Mouse (Mus musculus): ENCODE results near the gene Ddx39b. TPM values are rescaled to one million over a fixed set of nuclear protein-coding genes. Genes with fewer than 3 reads are reported as not detected.

The Ddx39b gene
- total and polyA plus RNA-seq, 2 experiments from 2014 or later: 336 to 382 TPM

- DNase-seq (no peak), ATAC-seq (no peak)
- Histone ChIP-seq H3K27me3 (ENCODE audit: insufficient read depth, low read length) (peaks cover 5% of the 10 kb centered on the region), H3K4me3 (ENCODE audit: low read depth, low read length) (no peak overlapping the region), H3K27ac (ENCODE audit: low read depth, low read length) (no peak overlapping the region), H3K36me3 (ENCODE audit: insufficient read depth) (no peaks in the 10 kb centered on the region), H3K4me2 (ENCODE audit: low read depth) (no peak overlapping the region), H3K9me3 (ENCODE audit: low read length) (no peaks in the 10 kb centered on the region), H3K9ac (no peak overlapping the region), H3K4me1 (ENCODE audit: insufficient read depth) (no peaks in the 10 kb centered on the region)
- no peak for TF ChIP-seq CTCF (IDR thresholded peaks at IDR 0.05; ENCODE audit: low read depth)
- 73% methylated on average over 4 of the region's 4 CpGs for WGBS
Observed at GRCm38 (mm10) chr17:35202442-35202841, 39.1 kb upstream of the Ddx39b start.

GRCm38 (mm10) chr17:35204494-35205379 is 36.8 kb upstream of the Ddx39b start, which contains the start of gene Lta:
Gene Lta, minus strand, starts transcription at chr17:35205351.
- DNase-seq (no peak), ATAC-seq (no peak)
- TF ChIP-seq CTCF (IDR thresholded peaks at IDR 0.05; ENCODE audit: low read depth): no peak
- Histone ChIP-seq H3K27me3 (ENCODE audit: insufficient read depth, low read length) (no peaks in the 10 kb centered on the region), H3K9me3 (ENCODE audit: low read length) (no peaks in the 10 kb centered on the region), H3K4me1 (ENCODE audit: insufficient read depth) (no peaks in the 10 kb centered on the region), H3K4me3 (ENCODE audit: low read depth, low read length) (no peak within 1 kb of the TSS), H3K9ac (no peak within 1 kb of the TSS), H3K36me3 (ENCODE audit: insufficient read depth) (no peaks in the 10 kb centered on the region), H3K27ac (ENCODE audit: low read depth, low read length) (no peak within 1 kb of the TSS), H3K4me2 (ENCODE audit: low read depth) (no peak within 1 kb of the TSS)
- 33% methylated on average over 20 of the region's 20 CpGs for WGBS

GRCm38 (mm10) chr17:35205380-35205769 is 36.2 kb upstream of the Ddx39b start:
- Histone ChIP-seq H3K9me3 (ENCODE audit: low read length) (no peaks in the 10 kb centered on the region), H3K36me3 (ENCODE audit: insufficient read depth) (no peaks in the 10 kb centered on the region), H3K27me3 (ENCODE audit: insufficient read depth, low read length) (no peaks in the 10 kb centered on the region), H3K9ac (no peak overlapping the region), H3K4me2 (ENCODE audit: low read depth) (no peak overlapping the region), H3K4me3 (ENCODE audit: low read depth, low read length) (no peak overlapping the region), H3K4me1 (ENCODE audit: insufficient read depth) (no peaks in the 10 kb centered on the region), H3K27ac (ENCODE audit: low read depth, low read length) (no peak overlapping the region)
- 61% methylated on average over 10 of the region's 10 CpGs for WGBS
- ATAC-seq (no peak), DNase-seq (no peak)
- no peak for TF ChIP-seq CTCF (IDR thresholded peaks at IDR 0.05; ENCODE audit: low read depth)

- TF ChIP-seq CTCF (IDR thresholded peaks at IDR 0.05; ENCODE audit: low read depth): no peak
- no peak for DNase-seq
- H3K36me3 ChIP-seq (ENCODE audit: insufficient read depth): no peaks in the 10 kb centered on the region
- WGBS: 65% methylated on average over 12 of the region's 12 CpGs
- no peak overlapping the region for H3K27ac ChIP-seq (ENCODE audit: low read depth, low read length)
- ATAC-seq: no peak
- H3K4me2 ChIP-seq (ENCODE audit: low read depth): no peak overlapping the region
- no peaks in the 10 kb centered on the region for H3K9me3 ChIP-seq (ENCODE audit: low read length)
- no peak overlapping the region for H3K9ac ChIP-seq
- no peaks in the 10 kb centered on the region for H3K4me1 ChIP-seq (ENCODE audit: insufficient read depth)
- no peaks in the 10 kb centered on the region for H3K27me3 ChIP-seq (ENCODE audit: insufficient read depth, low read length)
- no peak overlapping the region for H3K4me3 ChIP-seq (ENCODE audit: low read depth, low read length)
Observed at GRCm38 (mm10) chr17:35209785-35210535, 31.6 kb upstream of the Ddx39b start.

GRCm38 (mm10) chr17:35210593-35210992 is 31.0 kb upstream of the Ddx39b start:
- H3K27me3 ChIP-seq (ENCODE audit: insufficient read depth, low read length): no peaks in the 10 kb centered on the region
- no peak overlapping the region for H3K27ac ChIP-seq (ENCODE audit: low read depth, low read length)
- no peak overlapping the region for H3K4me2 ChIP-seq (ENCODE audit: low read depth)
- H3K4me1 ChIP-seq (ENCODE audit: insufficient read depth): no peaks in the 10 kb centered on the region
- H3K9me3 ChIP-seq (ENCODE audit: low read length): no peaks in the 10 kb centered on the region
- WGBS: 84% methylated on average over 3 of the region's 3 CpGs
- no peak for DNase-seq
- no peak for ATAC-seq
- TF ChIP-seq CTCF (IDR thresholded peaks at IDR 0.05; ENCODE audit: low read depth): no peak
- no peak overlapping the region for H3K4me3 ChIP-seq (ENCODE audit: low read depth, low read length)
- no peaks in the 10 kb centered on the region for H3K36me3 ChIP-seq (ENCODE audit: insufficient read depth)
- H3K9ac ChIP-seq: no peak overlapping the region

- Histone ChIP-seq H3K27me3 (ENCODE audit: insufficient read depth, low read length) (no peaks in the 10 kb centered on the region), H3K4me2 (ENCODE audit: low read depth) (no peak overlapping the region), H3K36me3 (ENCODE audit: insufficient read depth) (no peaks in the 10 kb centered on the region), H3K9ac (no peak overlapping the region), H3K4me3 (ENCODE audit: low read depth, low read length) (no peak overlapping the region), H3K9me3 (ENCODE audit: low read length) (no peaks in the 10 kb centered on the region), H3K27ac (ENCODE audit: low read depth, low read length) (no peak overlapping the region), H3K4me1 (ENCODE audit: insufficient read depth) (no peaks in the 10 kb centered on the region)
- DNase-seq (no peak), ATAC-seq (no peak)
- no peak for TF ChIP-seq CTCF (IDR thresholded peaks at IDR 0.05; ENCODE audit: low read depth)
- 92% methylated on average over 5 of the region's 5 CpGs for WGBS
Observed at GRCm38 (mm10) chr17:35213071-35213470, 28.5 kb upstream of the Ddx39b start.
